Mouse (Mus musculus) limb, embryonic 13.5 days (tissue): ENCODE measurements at regions not wholly inside any gene's neighbourhood (a gene's known extent, or its start where the extent isn't known, plus 50 kb on each side); places are given as distances from the start of the nearest gene placed in this dataset.

ENCODE experiments used
- ATAC-seq: fragments of 200-750 bp; cut with Nextera tagmentation; 2 replicates; pipeline ENCODE4 v1.8.0; 2017; ENCODE audit warnings: low read depth, moderate number of reproducible peaks, moderate TSS enrichment; ENCODE audit not compliant: low FRiP score
- H3K27ac ChIP-seq: fragments of 300-500 bp; sonication (generic); 2 replicates; pipeline ENCODE4 v1.5.1; 2015; ENCODE audit warnings: inconsistent platforms, mild to moderate bottlenecking, moderate library complexity
- H3K27me3 ChIP-seq: fragments of 300-500 bp; sonication (generic); 2 replicates; pipeline ENCODE4 v1.6.1; 2015; ENCODE audit warnings: mild to moderate bottlenecking, inconsistent platforms
- H3K36me3 ChIP-seq: fragments of 300-500 bp; sonication (generic); 2 replicates; pipeline ENCODE4 v1.6.1; 2015; ENCODE audit warnings: inconsistent platforms, mild to moderate bottlenecking, moderate library complexity
- H3K4me1 ChIP-seq: fragments of 300-500 bp; sonication (generic); 2 replicates; pipeline ENCODE4 v1.6.1; 2015; ENCODE audit warnings: inconsistent platforms
- H3K4me2 ChIP-seq: fragments of 300-500 bp; sonication (generic); replicated peaks from 2 replicates; pipeline ENCODE4 v1.6.1; 2015; ENCODE audit warnings: inconsistent platforms, mild to moderate bottlenecking, moderate library complexity
- H3K4me3 ChIP-seq: fragments of 300-500 bp; sonication (generic); 2 replicates; pipeline ENCODE4 v1.5.1; 2015; ENCODE audit warnings: moderate library complexity, mild to moderate bottlenecking, inconsistent platforms
- H3K9ac ChIP-seq: fragments of 300-500 bp; sonication (generic); 2 replicates; pipeline ENCODE4 v1.6.1; 2015; ENCODE audit warnings: mild to moderate bottlenecking, inconsistent platforms
- H3K9me3 ChIP-seq: fragments of 300-500 bp; sonication (generic); 2 replicates; pipeline ENCODE4 v1.6.1; 2016; ENCODE audit warnings: inconsistent platforms
- WGBS: fragments of 180-500 bp; shearing (Covaris S2); methylation state at CpG from one replicate; pipeline ENCODE4 v1.1.7; 2015; 5-methylcytosine and 5-hydroxymethylcytosine counted together

GRCm38 (mm10) chr10:37377258-37378001, 238.7 kb upstream of the Marcks start:
- 86% methylated on average over 1 of the region's 1 CpGs for WGBS
- no peak overlapping the region for H3K9ac ChIP-seq
- H3K4me3 ChIP-seq: no peak overlapping the region
- H3K27me3 ChIP-seq: no peaks in the 10 kb centered on the region
- no peak overlapping the region for H3K27ac ChIP-seq
- no peaks in the 10 kb centered on the region for H3K4me1 ChIP-seq
- H3K4me2 ChIP-seq: no peak overlapping the region
- ATAC-seq: no peak
- H3K9me3 ChIP-seq: no peaks in the 10 kb centered on the region
- no peaks in the 10 kb centered on the region for H3K36me3 ChIP-seq

- H3K9ac ChIP-seq: no peak overlapping the region
- no peak overlapping the region for H3K4me2 ChIP-seq
- no peaks in the 10 kb centered on the region for H3K4me1 ChIP-seq
- ATAC-seq: no peak
- H3K36me3 ChIP-seq: no peaks in the 10 kb centered on the region
- H3K27me3 ChIP-seq: no peaks in the 10 kb centered on the region
- no peak overlapping the region for H3K27ac ChIP-seq
- WGBS: 76% methylated on average over 1 of the region's 1 CpGs
- H3K9me3 ChIP-seq: no peaks in the 10 kb centered on the region
- H3K4me3 ChIP-seq: no peak overlapping the region
These were observed 237.5 kb upstream of the Marcks start for GRCm38 (mm10) chr10:37376172-37376571.

GRCm38 (mm10) chr10:37375648-37376047, 236.9 kb upstream of the Marcks start:
- Histone ChIP-seq H3K4me1 (no peaks in the 10 kb centered on the region), H3K9ac (no peak overlapping the region), H3K27ac (no peak overlapping the region), H3K27me3 (no peaks in the 10 kb centered on the region), H3K9me3 (no peaks in the 10 kb centered on the region), H3K4me3 (no peak overlapping the region), H3K4me2 (no peak overlapping the region), H3K36me3 (no peaks in the 10 kb centered on the region)
- ATAC-seq: no peak
- WGBS: 86% methylated on average over 1 of the region's 1 CpGs

GRCm38 (mm10) chr10:37368997-37369679, 230.4 kb upstream of the Marcks start:
- WGBS: 79% methylated on average over 5 of the region's 5 CpGs
- no peaks in the 10 kb centered on the region for H3K36me3 ChIP-seq
- no peak overlapping the region for H3K9ac ChIP-seq
- no peak for ATAC-seq
- no peaks in the 10 kb centered on the region for H3K27me3 ChIP-seq
- no peaks in the 10 kb centered on the region for H3K4me1 ChIP-seq
- H3K27ac ChIP-seq: no peak overlapping the region
- H3K4me2 ChIP-seq: no peak overlapping the region
- no peak overlapping the region for H3K4me3 ChIP-seq
- no peaks in the 10 kb centered on the region for H3K9me3 ChIP-seq

GRCm38 (mm10) chr10:37367796-37368195, 229.1 kb upstream of the Marcks start:
- Histone ChIP-seq H3K4me3 (no peak overlapping the region), H3K27ac (no peak overlapping the region), H3K9ac (no peak overlapping the region), H3K9me3 (no peaks in the 10 kb centered on the region), H3K27me3 (no peaks in the 10 kb centered on the region), H3K4me2 (no peak overlapping the region), H3K4me1 (no peaks in the 10 kb centered on the region), H3K36me3 (no peaks in the 10 kb centered on the region)
- 92% methylated on average over 4 of the region's 4 CpGs for WGBS
- ATAC-seq: no peak

- H3K9ac ChIP-seq: no peak overlapping the region
- H3K36me3 ChIP-seq: no peaks in the 10 kb centered on the region
- ATAC-seq: no peak
- WGBS: 84% methylated on average over 4 of the region's 4 CpGs
- H3K4me2 ChIP-seq: no peak overlapping the region
- H3K27ac ChIP-seq: no peak overlapping the region
- no peak overlapping the region for H3K4me3 ChIP-seq
- no peaks in the 10 kb centered on the region for H3K27me3 ChIP-seq
- H3K9me3 ChIP-seq: no peaks in the 10 kb centered on the region
- no peaks in the 10 kb centered on the region for H3K4me1 ChIP-seq
These were observed 225.8 kb upstream of the Marcks start for GRCm38 (mm10) chr10:37364506-37364905.

GRCm38 (mm10) chr10:37360985-37361384, 222.3 kb upstream of the Marcks start:
- no peaks in the 10 kb centered on the region for H3K27me3 ChIP-seq
- no peaks in the 10 kb centered on the region for H3K9me3 ChIP-seq
- H3K4me2 ChIP-seq: no peak overlapping the region
- 82% methylated on average over 3 of the region's 3 CpGs for WGBS
- H3K27ac ChIP-seq: no peak overlapping the region
- no peak overlapping the region for H3K4me3 ChIP-seq
- ATAC-seq: no peak
- no peaks in the 10 kb centered on the region for H3K36me3 ChIP-seq
- H3K9ac ChIP-seq: no peak overlapping the region
- peaks cover 28% of the 10 kb centered on the region for H3K4me1 ChIP-seq

GRCm38 (mm10) chr10:37358900-37359299, 220.2 kb upstream of the Marcks start:
- no peak for ATAC-seq
- Histone ChIP-seq H3K9ac (no peak overlapping the region), H3K27ac (peak overlapping the region; percentile 86; the same call in 1 of the 2 replicates), H3K4me2 (no peak overlapping the region), H3K4me3 (no peak overlapping the region), H3K9me3 (no peaks in the 10 kb centered on the region), H3K4me1 (peaks cover 28% of the 10 kb centered on the region), H3K27me3 (no peaks in the 10 kb centered on the region), H3K36me3 (no peaks in the 10 kb centered on the region)

- H3K36me3 ChIP-seq: no peaks in the 10 kb centered on the region
- no peaks in the 10 kb centered on the region for H3K9me3 ChIP-seq
- no peaks in the 10 kb centered on the region for H3K27me3 ChIP-seq
- no peak overlapping the region for H3K9ac ChIP-seq
- peak overlapping the region; percentile 86; the same call in 1 of the 2 replicates for H3K27ac ChIP-seq
- H3K4me1 ChIP-seq: peaks cover 28% of the 10 kb centered on the region
- no peak overlapping the region for H3K4me2 ChIP-seq
- H3K4me3 ChIP-seq: no peak overlapping the region
- 14% methylated on average over 5 of the region's 5 CpGs for WGBS
- peak; percentile 90 for ATAC-seq
These were observed 219.6 kb upstream of the Marcks start for GRCm38 (mm10) chr10:37358334-37358733.

- peak overlapping the region; percentile 86 for H3K27ac ChIP-seq
- WGBS: 43% methylated on average over 6 of the region's 6 CpGs
- H3K4me1 ChIP-seq: peaks cover 28% of the 10 kb centered on the region
- no peaks in the 10 kb centered on the region for H3K27me3 ChIP-seq
- peak; percentile 71 for ATAC-seq
- no peak overlapping the region for H3K4me2 ChIP-seq
- no peak overlapping the region for H3K4me3 ChIP-seq
- H3K9ac ChIP-seq: no peak overlapping the region
- no peaks in the 10 kb centered on the region for H3K36me3 ChIP-seq
- no peaks in the 10 kb centered on the region for H3K9me3 ChIP-seq
These were observed 218.8 kb upstream of the Marcks start for GRCm38 (mm10) chr10:37357304-37358060.

- Histone ChIP-seq H3K36me3 (no peaks in the 10 kb centered on the region), H3K27ac (no peak overlapping the region), H3K4me3 (no peak overlapping the region), H3K27me3 (no peaks in the 10 kb centered on the region), H3K4me2 (no peak overlapping the region), H3K9ac (no peak overlapping the region), H3K9me3 (no peaks in the 10 kb centered on the region), H3K4me1 (no peaks in the 10 kb centered on the region)
- WGBS: 69% methylated on average over 1 of the region's 1 CpGs
- no peak for ATAC-seq
These were observed 210.5 kb upstream of the Marcks start for GRCm38 (mm10) chr10:37349261-37349660.

- Histone ChIP-seq H3K27ac (no peak overlapping the region), H3K9ac (no peak overlapping the region), H3K4me2 (no peak overlapping the region), H3K4me3 (no peak overlapping the region), H3K36me3 (no peaks in the 10 kb centered on the region), H3K9me3 (no peaks in the 10 kb centered on the region), H3K4me1 (no peaks in the 10 kb centered on the region), H3K27me3 (no peaks in the 10 kb centered on the region)
- ATAC-seq: no peak
- 61% methylated on average over 3 of the region's 3 CpGs for WGBS
These were observed 209.7 kb upstream of the Marcks start for GRCm38 (mm10) chr10:37348416-37348815.
